Comparison of ENCODE assay signal across 8 mouse cellular contexts in the genomic region with DNA sequence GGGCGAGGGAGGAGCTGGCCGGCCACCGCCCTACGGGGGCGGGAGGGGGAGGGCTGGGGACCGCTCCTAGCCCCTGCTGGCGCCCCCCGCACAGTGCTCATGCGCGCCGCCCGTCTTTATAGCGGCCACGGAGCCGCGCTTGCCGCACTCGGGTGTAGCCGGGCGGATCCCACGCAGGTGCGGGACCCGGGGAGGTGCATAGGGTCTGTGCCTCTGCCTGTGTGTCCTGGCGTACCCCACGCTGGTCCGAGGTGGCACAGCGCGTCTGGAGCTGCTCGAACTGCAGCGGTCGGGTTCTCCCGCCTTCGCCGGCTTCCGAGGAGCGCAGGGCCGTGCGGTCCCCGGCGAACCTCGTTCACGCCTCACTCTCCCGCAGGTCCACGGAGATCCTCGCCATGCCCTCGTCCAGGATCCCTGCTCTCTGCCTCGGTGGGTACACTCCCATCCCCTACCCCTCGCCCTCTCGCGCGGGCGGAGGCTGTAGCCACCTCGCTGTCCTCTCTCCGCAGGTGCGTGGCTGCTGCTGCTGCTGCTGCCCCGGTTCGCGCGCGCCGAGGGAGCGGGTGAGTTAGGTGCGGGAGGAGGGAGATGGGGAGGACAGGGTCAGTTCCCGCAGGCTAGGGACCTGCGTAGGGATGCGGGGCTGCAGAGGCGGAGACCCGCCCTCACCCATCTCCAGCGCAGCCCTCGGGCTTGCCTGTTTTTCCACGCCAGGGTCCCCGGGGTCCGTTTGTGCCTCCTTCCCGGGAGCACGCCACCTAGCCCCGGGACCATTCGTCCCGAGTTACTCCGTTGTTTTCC. TPM values are rescaled to one million over a fixed set of nuclear protein-coding genes. Genes with fewer than 3 reads are reported as not detected.
DNase-seq lines count a peak whose midpoint lies in the region; ATAC-seq and TF ChIP-seq lines count a peak whose summit lies in the region.

Gene Coch (plus strand): TSS at position 113 of the 801 bp plus-strand sequence.

- H3K4me1 ChIP-seq in brown adipose tissue, adult 24 weeks (ENCODE audit: control insufficient read depth, insufficient read depth, insufficient read length, low read length), result peaks cover 9% of the 10 kb centered on the region
- H3K4me1 ChIP-seq in midbrain, embryonic 12.5 days, result peaks cover 20% of the 10 kb centered on the region
- H3K4me1 ChIP-seq in stomach, postnatal 0 days (replicated peaks; ENCODE audit: control insufficient read depth, insufficient read depth), result peaks cover 9% of the 10 kb centered on the region; the same call in 1 of the 2 replicates

- TF ChIP-seq EP300 in stomach, postnatal 0 days (optimal IDR thresholded peaks at IDR 0.05), result no peak

- WGBS in midbrain, embryonic 12.5 days, result under 1% methylated on average over 78 of the region's 79 CpGs
- WGBS in stomach, postnatal 0 days, result under 1% methylated on average over 64 of the region's 79 CpGs

- no peak for TF ChIP-seq CTCF in stomach, postnatal 0 days (IDR thresholded peaks at IDR 0.05; ENCODE audit: low read depth)

- DNase-seq in frontal cortex, postnatal 25 days (ENCODE audit: low spot score in 2 of 2), result no peak
- peak; percentile 11 to 29 for DNase-seq in B cell, adult 2 months
- DNase-seq in kidney, postnatal 14 days, result peak; percentile 35
- peak; percentile 42 for DNase-seq in stomach, postnatal 0 days (ENCODE audit: low spot score)

- peak; percentile 60 for ATAC-seq in frontal cortex, adult (ENCODE audit: low TSS enrichment)
- ATAC-seq in granulocyte monocyte progenitor cell, adult 5-6 weeks (replicated peaks; ENCODE audit: poor library complexity, severe bottlenecking), result peak; percentile 40
- peak; percentile 86 for ATAC-seq in midbrain, embryonic 12.5 days (ENCODE audit: low FRiP score, low read depth)
- ATAC-seq in stomach, postnatal 0 days (ENCODE audit: low FRiP score, low TSS enrichment), result peak; percentile 74

- peak within 1 kb of the TSS; percentile 68 for H3K9ac ChIP-seq in midbrain, embryonic 12.5 days (replicated peaks)
- peak within 1 kb of the TSS; percentile 23 for H3K9ac ChIP-seq in stomach, postnatal 0 days (ENCODE audit: low read length)

- H3K9me3 ChIP-seq in midbrain, embryonic 12.5 days, result no peaks in the 10 kb centered on the region
- H3K9me3 ChIP-seq in stomach, postnatal 0 days (ENCODE audit: control insufficient read depth, low read length), result no peaks in the 10 kb centered on the region

- peak within 1 kb of the TSS; percentile 99 for H3K4me2 ChIP-seq in midbrain, embryonic 12.5 days (replicated peaks)
- H3K4me2 ChIP-seq in stomach, postnatal 0 days (replicated peaks; ENCODE audit: low read depth), result peak within 1 kb of the TSS; percentile 98

- H3K4me3 ChIP-seq in brown adipose tissue, adult 24 weeks (ENCODE audit: insufficient read depth, low read depth, low read length), result peak within 1 kb of the TSS; percentile 54
- peak within 1 kb of the TSS; percentile 58 for H3K4me3 ChIP-seq in midbrain, embryonic 12.5 days
- peak within 1 kb of the TSS; percentile 57 for H3K4me3 ChIP-seq in stomach, postnatal 0 days (ENCODE audit: low read depth, low read length)

- H3K27ac ChIP-seq in brown adipose tissue, adult 24 weeks (replicated peaks; ENCODE audit: low read depth, low read length), result no peak within 1 kb of the TSS
- H3K27ac ChIP-seq in midbrain, embryonic 12.5 days (replicated peaks), result no peak within 1 kb of the TSS
- no peak within 1 kb of the TSS for H3K27ac ChIP-seq in stomach, postnatal 0 days (replicated peaks)

- H3K36me3 ChIP-seq in midbrain, embryonic 12.5 days, result no peaks in the 10 kb centered on the region
- no peaks in the 10 kb centered on the region for H3K36me3 ChIP-seq in stomach, postnatal 0 days (ENCODE audit: control insufficient read depth, insufficient read depth, low read length)

- H3K27me3 ChIP-seq in midbrain, embryonic 12.5 days, result peaks cover 48% of the 10 kb centered on the region
- peaks cover 8% of the 10 kb centered on the region; the same call in 1 of the 2 replicates for H3K27me3 ChIP-seq in stomach, postnatal 0 days (ENCODE audit: control insufficient read depth, insufficient read depth, low read length)

RNA-seq across cellular contexts. Expression of gene Coch, which starts in this region (rescaled TPM):
- polyA plus RNA-seq in brown adipose tissue, adult 24 weeks (2012; ENCODE audit: insufficient read depth, insufficient read length, missing spikeins), result not detected in 2 replicates
- total RNA-seq in granulocyte monocyte progenitor cell, adult 5-6 weeks (2014; fragmentation: Nextera tagmentation), result not detected in 2 replicates
- not detected in 2 replicates for total RNA-seq in granulocyte monocyte progenitor cell, adult 5-6 weeks (2017)
- 5.7 and 5.9 TPM in 2 replicates for polyA plus RNA-seq in midbrain, embryonic 12.5 days (2016; fragmentation: Nextera tagmentation; extraction: Ambion mirVana)
- polyA plus RNA-seq in stomach, postnatal 0 days (2015; fragmentation: Nextera tagmentation; extraction: Ambion mirVana), result 0.50 and 0.61 TPM in 2 replicates

Comparison
In these comparisons a context has a peak if more than half of its experiments do, and no peak if none do; other contexts are left out.
1. Peak in ATAC-seq in granulocyte monocyte progenitor cell, adult 5-6 weeks; RNA of the gene not detected or under 1 TPM.
2. Peak in DNase-seq, ATAC-seq, H3K4me3 ChIP-seq, H3K9ac ChIP-seq and H3K4me2 ChIP-seq in stomach, postnatal 0 days; RNA of the gene not detected or under 1 TPM.
3. DNase-seq: peak in B cell, adult 2 months (2 of 2) and kidney, postnatal 14 days (single experiment); none in frontal cortex, postnatal 25 days (0 of 2).
4. Peak in every context shown above with its lines, with median percentiles within 50 percentile points of each other: ATAC-seq and H3K4me3 ChIP-seq.